Mouse (Mus musculus) intestine, embryonic 16.5 days (tissue): ENCODE data around the gene Fadd. TPM values are rescaled to one million over a fixed set of nuclear protein-coding genes. Genes with fewer than 3 reads are reported as not detected.

Source experiments
- ATAC-seq: fragments of 200-750 bp; cut with Nextera tagmentation; 2 replicates; pipeline ENCODE4 v1.8.0; 2017; ENCODE audit warnings: moderate TSS enrichment, moderate library complexity
- H3K27ac ChIP-seq: fragments of 300-500 bp; sonication (generic); 2 replicates; pipeline ENCODE4 v1.5.1; 2014; ENCODE audit warnings: mild to moderate bottlenecking, low read length
- H3K27me3 ChIP-seq: fragments of 300-500 bp; sonication (generic); replicated peaks from 2 replicates; pipeline ENCODE4 v1.6.1; 2014; ENCODE audit warnings: low read length, control low read depth, mixed read lengths; ENCODE audit not compliant: control insufficient read depth, insufficient read depth
- H3K36me3 ChIP-seq: fragments of 300-500 bp; sonication (generic); 2 replicates; pipeline ENCODE4 v1.6.1; 2014; ENCODE audit warnings: low read length, control low read depth; ENCODE audit not compliant: control insufficient read depth, insufficient read depth
- H3K4me1 ChIP-seq: fragments of 300-500 bp; sonication (generic); 2 replicates; pipeline ENCODE4 v1.6.1; 2014; ENCODE audit warnings: low read length, control low read depth, mixed read lengths; ENCODE audit not compliant: control insufficient read depth, insufficient read depth
- H3K4me2 ChIP-seq: fragments of 300-500 bp; sonication (generic); 2 replicates; pipeline ENCODE4 v1.6.1; 2014; ENCODE audit warnings: low read depth, low read length, control low read depth
- H3K4me3 ChIP-seq: fragments of 300-500 bp; sonication (generic); 2 replicates; pipeline ENCODE4 v1.5.1; 2014; ENCODE audit warnings: mild to moderate bottlenecking, low read length
- H3K9ac ChIP-seq: fragments of 300-500 bp; sonication (generic); 2 replicates; pipeline ENCODE4 v1.6.1; 2014; ENCODE audit warnings: low read depth, low read length
- H3K9me3 ChIP-seq: fragments of 300-500 bp; sonication (generic); 2 replicates; pipeline ENCODE4 v1.6.1; 2016; ENCODE audit warnings: low read length, control low read depth; ENCODE audit not compliant: control insufficient read depth
- WGBS: fragments of 180-500 bp; shearing (Covaris S2); extraction: QIAGEN DNeasy Blood & Tissue Kit; methylation state at CpG from one replicate; pipeline ENCODE4 v1.1.7; 2014; 5-methylcytosine and 5-hydroxymethylcytosine counted together
- polyA plus RNA-seq: library from polyadenylated mRNA; unstranded; fragments of >200 nt; fragmentation: Nextera tagmentation; extraction: Ambion mirVana; gene quantifications from 2 replicates; pipeline ENCODE4 v1.2.1, GENCODE M21; 2015

The Fadd gene
- polyA plus RNA-seq, 1 experiment from 2014 or later = 13.8 TPM

DNA sequence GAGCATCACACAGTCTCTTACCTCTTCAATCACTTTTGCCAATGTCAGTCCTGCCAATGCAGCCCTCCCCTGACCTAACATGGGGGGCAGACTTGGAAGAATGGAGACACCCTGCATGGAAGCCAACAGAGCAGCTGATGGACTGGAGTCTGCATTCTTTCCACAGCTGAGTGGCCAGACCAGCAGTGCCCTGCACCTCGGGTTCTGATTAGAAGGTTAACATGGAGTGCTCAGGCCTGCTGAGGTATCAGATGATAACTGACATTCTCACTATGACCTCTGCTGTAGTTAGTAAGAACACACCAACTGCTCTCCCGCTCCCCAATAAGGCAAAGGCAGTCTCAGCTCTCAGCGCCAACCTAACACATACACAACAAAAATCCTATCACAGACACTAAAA, 37.0 kb downstream of the Fadd start:
- Histone ChIP-seq H3K36me3 (peaks cover 6% of the 10 kb centered on the region; the same call in 1 of the 2 replicates), H3K4me1 (no peaks in the 10 kb centered on the region), H3K4me2 (no peak overlapping the region), H3K27ac (no peak overlapping the region), H3K4me3 (no peak overlapping the region), H3K9me3 (no peaks in the 10 kb centered on the region), H3K27me3 (no peaks in the 10 kb centered on the region), H3K9ac (no peak overlapping the region)
- ATAC-seq = no peak
- 87% methylated on average over 3 of the region's 3 CpGs for WGBS

DNA sequence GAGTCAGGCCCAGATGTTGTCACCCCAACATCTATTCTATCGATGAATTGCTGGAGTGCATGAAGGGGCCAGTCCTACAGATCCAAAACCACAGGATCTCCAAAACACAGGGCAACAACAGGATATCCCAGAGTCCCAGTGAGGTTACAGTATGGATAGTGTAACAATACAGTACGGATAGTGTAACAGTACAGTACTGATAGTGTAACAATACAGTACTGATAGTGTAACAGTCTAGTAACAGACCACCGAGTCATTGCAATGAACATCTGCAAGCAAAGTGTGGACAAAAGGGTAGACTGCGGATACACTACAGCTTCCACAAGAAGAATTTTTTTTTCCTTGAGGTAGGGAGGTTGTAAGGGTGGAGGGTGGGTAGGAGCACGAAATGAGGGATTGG, 40.9 kb downstream of the Fadd start:
- Histone ChIP-seq H3K9me3 (no peaks in the 10 kb centered on the region), H3K36me3 (0 out of 2 replicates have a peak, but pooled peaks cover 4% of the 10 kb centered on the region), H3K4me2 (no peak overlapping the region), H3K4me1 (no peaks in the 10 kb centered on the region), H3K27me3 (no peaks in the 10 kb centered on the region), H3K27ac (no peak overlapping the region), H3K9ac (no peak overlapping the region), H3K4me3 (no peak overlapping the region)
- no peak for ATAC-seq
- 91% methylated on average over 5 of the region's 5 CpGs for WGBS

DNA sequence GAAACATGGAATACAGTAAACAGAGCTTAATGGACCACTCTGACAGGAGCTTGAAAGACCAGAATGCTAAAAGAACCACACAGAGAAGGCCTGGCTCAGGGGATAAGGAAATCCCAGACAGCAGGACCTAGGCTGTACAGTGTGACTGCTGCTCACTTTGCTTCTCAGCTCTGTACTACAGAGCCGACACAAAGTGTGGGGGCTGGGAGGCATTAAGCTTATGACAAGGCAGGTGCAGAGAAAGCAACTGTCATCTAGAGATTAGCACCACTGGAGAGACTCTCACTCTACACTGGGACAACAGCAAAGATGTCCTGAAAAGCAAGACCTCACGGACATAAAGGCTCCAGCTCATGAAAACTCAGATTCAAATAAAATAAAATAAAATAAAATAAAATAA, 43.1 kb downstream of the Fadd start:
- H3K4me1 ChIP-seq = no peaks in the 10 kb centered on the region
- no peak overlapping the region for H3K27ac ChIP-seq
- no peak overlapping the region for H3K4me2 ChIP-seq
- ATAC-seq = no peak
- no peak overlapping the region for H3K9ac ChIP-seq
- H3K36me3 ChIP-seq = no peaks in the 10 kb centered on the region
- H3K4me3 ChIP-seq = no peak overlapping the region
- 87% methylated on average over 2 of the region's 2 CpGs for WGBS
- H3K9me3 ChIP-seq = no peaks in the 10 kb centered on the region
- no peaks in the 10 kb centered on the region for H3K27me3 ChIP-seq

- no peak overlapping the region for H3K4me2 ChIP-seq
- H3K36me3 ChIP-seq = no peaks in the 10 kb centered on the region
- no peak overlapping the region for H3K4me3 ChIP-seq
- H3K9me3 ChIP-seq = no peaks in the 10 kb centered on the region
- no peak for ATAC-seq
- no peaks in the 10 kb centered on the region for H3K4me1 ChIP-seq
- H3K27ac ChIP-seq = no peak overlapping the region
- H3K9ac ChIP-seq = no peak overlapping the region
- WGBS = 89% methylated on average over 4 of the region's 4 CpGs
- no peaks in the 10 kb centered on the region for H3K27me3 ChIP-seq
These were observed 44.1 kb downstream of the Fadd start for GRCm38 (mm10) chr7:144538030-144538644.

GRCm38 (mm10) chr7:144536367-144536766, 45.9 kb downstream of the Fadd start:
- 89% methylated on average over 3 of the region's 3 CpGs for WGBS
- Histone ChIP-seq H3K4me1 (peaks cover 4% of the 10 kb centered on the region; the same call in 1 of the 2 replicates), H3K9me3 (no peaks in the 10 kb centered on the region), H3K4me2 (no peak overlapping the region), H3K4me3 (no peak overlapping the region), H3K27me3 (no peaks in the 10 kb centered on the region), H3K9ac (no peak overlapping the region), H3K27ac (no peak overlapping the region), H3K36me3 (no peaks in the 10 kb centered on the region)
- no peak for ATAC-seq

- H3K27me3 ChIP-seq = no peaks in the 10 kb centered on the region
- H3K4me2 ChIP-seq = no peak overlapping the region
- H3K4me1 ChIP-seq = peaks cover 4% of the 10 kb centered on the region; the same call in 1 of the 2 replicates
- H3K36me3 ChIP-seq = no peaks in the 10 kb centered on the region
- H3K4me3 ChIP-seq = no peak overlapping the region
- ATAC-seq = no peak
- no peak overlapping the region for H3K27ac ChIP-seq
- no peak overlapping the region for H3K9ac ChIP-seq
- WGBS = 69% methylated on average over 3 of the region's 3 CpGs
- H3K9me3 ChIP-seq = no peaks in the 10 kb centered on the region
These were observed 47.5 kb downstream of the Fadd start for GRCm38 (mm10) chr7:144534773-144535172.

GRCm38 (mm10) chr7:144531585-144532378, 50.5 kb downstream of the Fadd start:
- Histone ChIP-seq H3K4me3 (no peak overlapping the region), H3K27me3 (no peaks in the 10 kb centered on the region), H3K9ac (no peak overlapping the region), H3K4me2 (no peak overlapping the region), H3K9me3 (no peaks in the 10 kb centered on the region), H3K27ac (no peak overlapping the region), H3K36me3 (no peaks in the 10 kb centered on the region), H3K4me1 (peaks cover 4% of the 10 kb centered on the region; the same call in 1 of the 2 replicates)
- no peak for ATAC-seq
- WGBS = 28% methylated on average over 7 of the region's 7 CpGs

DNA sequence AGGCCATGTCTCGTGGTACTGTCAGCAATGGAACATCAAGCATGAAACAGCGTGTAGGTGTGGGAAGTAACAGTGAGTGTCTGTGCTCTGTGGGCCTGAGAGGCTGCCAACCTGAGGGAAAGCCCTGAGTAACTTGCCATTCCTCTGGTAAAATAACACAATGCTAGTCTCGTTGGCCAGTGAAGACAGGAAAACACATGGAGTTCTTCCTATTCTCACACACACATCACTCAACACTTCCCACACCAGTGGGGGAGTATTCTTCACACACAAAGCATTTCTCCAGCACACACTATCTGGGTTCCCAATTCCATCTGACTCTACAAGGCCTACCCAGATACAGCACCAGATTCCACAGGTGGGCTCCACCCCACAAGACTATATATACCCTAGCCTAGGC, 52.4 kb downstream of the Fadd start:
- WGBS = 86% methylated on average over 3 of the region's 3 CpGs
- no peak overlapping the region for H3K4me2 ChIP-seq
- peaks cover 4% of the 10 kb centered on the region; the same call in 1 of the 2 replicates for H3K4me1 ChIP-seq
- no peak overlapping the region for H3K4me3 ChIP-seq
- H3K27me3 ChIP-seq = no peaks in the 10 kb centered on the region
- no peak overlapping the region for H3K27ac ChIP-seq
- H3K36me3 ChIP-seq = no peaks in the 10 kb centered on the region
- H3K9me3 ChIP-seq = no peaks in the 10 kb centered on the region
- no peak overlapping the region for H3K9ac ChIP-seq
- ATAC-seq = no peak

GRCm38 (mm10) chr7:144527723-144528221, 54.5 kb downstream of the Fadd start:
- ATAC-seq = no peak
- WGBS = 33% methylated on average over 1 of the region's 1 CpGs
- no peak overlapping the region for H3K27ac ChIP-seq

More at GRCm38 (mm10) chr7:144527723-144528221, 54.5 kb downstream of the Fadd start:
- Histone ChIP-seq H3K4me3 (no peak overlapping the region), H3K9me3 (no peaks in the 10 kb centered on the region), H3K9ac (no peak overlapping the region), H3K27me3 (no peaks in the 10 kb centered on the region), H3K4me1 (peaks cover 4% of the 10 kb centered on the region; the same call in 1 of the 2 replicates), H3K4me2 (no peak overlapping the region), H3K36me3 (no peaks in the 10 kb centered on the region)
